Mouse (Mus musculus): ENCODE results near the gene Olfr1153.

The Olfr1153 gene

GRCm38 (mm10) chr2:87894662-87895061, at the start of gene Olfr1153:
Gene Olfr1153, plus strand, starts transcription at chr2:87894962.
- DNase-seq (ENCODE audit: extremely low read depth, low read depth) = no peak

DNA sequence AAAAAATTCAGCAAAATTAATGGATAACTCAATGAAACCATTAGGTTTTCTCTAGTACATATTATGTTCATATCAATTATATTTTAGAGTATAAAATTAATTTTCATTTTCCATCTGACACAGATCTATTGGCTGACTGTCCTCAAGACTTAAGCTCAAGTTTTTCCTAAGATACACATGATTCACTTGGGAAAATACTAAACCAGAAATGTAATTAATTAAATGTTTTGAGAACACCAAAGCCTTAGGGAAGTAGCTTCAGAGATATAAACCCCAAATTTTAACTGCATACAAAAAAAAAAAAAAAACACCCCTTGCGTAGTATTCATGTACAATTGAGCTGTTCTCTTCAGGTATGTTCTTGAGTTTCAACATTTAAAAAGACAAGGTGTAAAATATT, 39.2 kb upstream of the Olfr1153 start, which contains the start of gene Olfr1151:
Gene Olfr1151, plus strand, starts transcription at position 301 of the 400 bp plus-strand sequence.
- no peak for DNase-seq (ENCODE audit: extremely low read depth, low read depth)

GRCm38 (mm10) chr2:87866192-87866591, 28.6 kb upstream of the Olfr1153 start, which contains the start of gene Olfr1152:
Gene Olfr1152, plus strand, starts transcription at chr2:87866492.
- no peak for DNase-seq (ENCODE audit: extremely low read depth, low read depth)

GRCm38 (mm10) chr2:87905066-87905465, 10.3 kb downstream of the Olfr1153 start, which contains the start of gene Olfr1154:
Gene Olfr1154, minus strand, starts transcription at chr2:87905166.
- DNase-seq (ENCODE audit: extremely low read depth, low read depth) = no peak

DNA sequence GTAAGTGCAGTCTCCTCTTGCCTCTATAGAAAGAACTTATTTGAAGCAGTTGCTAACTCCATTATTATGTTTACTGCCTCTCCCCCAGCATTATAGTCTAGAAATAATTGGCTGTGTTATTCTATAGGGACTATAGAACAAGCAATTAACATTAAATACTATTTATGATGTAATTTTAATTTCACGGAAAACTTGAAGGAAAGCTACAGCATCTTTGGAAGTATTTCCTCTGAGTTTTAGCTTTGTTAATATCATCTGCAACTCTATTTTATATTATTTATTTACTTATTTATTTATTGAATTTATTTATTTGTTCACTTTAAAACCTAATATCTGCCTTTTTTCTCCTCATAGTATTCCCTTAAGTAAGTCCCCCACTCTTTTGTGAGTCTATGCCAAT, 50.3 kb downstream of the Olfr1153 start, which contains the start of gene Olfr1155:
Gene Olfr1155, minus strand, starts transcription at position 101 of the 400 bp plus-strand sequence.
- no peak for DNase-seq (ENCODE audit: extremely low read depth, low read depth)

Measured in MEL-GATA-1-ER (cell line).